Mouse (Mus musculus) stomach, embryonic 14.5 days (tissue): ENCODE measurements around the gene 5330417H12Rik. TPM values are rescaled to one million over a fixed set of nuclear protein-coding genes. Genes with fewer than 3 reads are reported as not detected.

ENCODE experiments used
- ATAC-seq: fragments of 200-750 bp; cut with Nextera tagmentation; 2 replicates; pipeline ENCODE4 v1.8.0; 2017; ENCODE audit warnings: low read depth, moderate TSS enrichment; ENCODE audit not compliant: insufficient number of reproducible peaks, insufficient read depth, low FRiP score
- H3K27ac ChIP-seq: fragments of 300-500 bp; sonication (generic); 2 replicates; pipeline ENCODE4 v1.5.1; 2014; ENCODE audit warnings: mild to moderate bottlenecking, low read length, moderate library complexity, mixed read lengths
- H3K27me3 ChIP-seq: fragments of 300-500 bp; sonication (generic); 2 replicates; pipeline ENCODE4 v1.6.1; 2014; ENCODE audit warnings: low read length, control low read depth, mixed read lengths; ENCODE audit not compliant: control insufficient read depth, insufficient read depth
- H3K36me3 ChIP-seq: fragments of 300-500 bp; sonication (generic); 2 replicates; pipeline ENCODE4 v1.6.1; 2014; ENCODE audit warnings: mild to moderate bottlenecking, control low read depth, low read length, moderate library complexity, mixed read lengths; ENCODE audit not compliant: control insufficient read depth, insufficient read depth
- H3K4me1 ChIP-seq: fragments of 300-500 bp; sonication (generic); 2 replicates; pipeline ENCODE4 v1.6.1; 2014; ENCODE audit warnings: low read length, control low read depth, mixed read lengths; ENCODE audit not compliant: control insufficient read depth, insufficient read depth
- H3K4me2 ChIP-seq: fragments of 300-500 bp; sonication (generic); replicated peaks from 2 replicates; pipeline ENCODE4 v1.6.1; 2014; ENCODE audit warnings: low read depth, low read length, control low read depth
- H3K4me3 ChIP-seq: fragments of 300-500 bp; sonication (generic); 2 replicates; pipeline ENCODE4 v1.5.1; 2014; ENCODE audit warnings: low read depth, low read length, control low read depth
- H3K9ac ChIP-seq: fragments of 300-500 bp; sonication (generic); replicated peaks from 2 replicates; pipeline ENCODE4 v1.6.1; 2014; ENCODE audit warnings: low read depth, mild to moderate bottlenecking, control low read depth, low read length, moderate library complexity, mixed read lengths
- H3K9me3 ChIP-seq: fragments of 300-500 bp; sonication (generic); 2 replicates; pipeline ENCODE4 v1.6.1; 2016; ENCODE audit warnings: low read depth, low read length, control low read depth; ENCODE audit not compliant: control insufficient read depth
- WGBS: fragments of 180-500 bp; shearing (Covaris S2); extraction: QIAGEN DNeasy Blood & Tissue Kit; methylation state at CpG from one replicate; pipeline ENCODE4 v1.1.7; 2014; 5-methylcytosine and 5-hydroxymethylcytosine counted together
- polyA plus RNA-seq: library from polyadenylated mRNA; unstranded; fragments of >200 nt; fragmentation: Nextera tagmentation; extraction: Ambion mirVana; gene quantifications from 2 replicates; pipeline ENCODE4 v1.2.1, GENCODE M21; 2014

Gene 5330417H12Rik
- polyA plus RNA-seq, 1 experiment from 2014 or later, result not detected

GRCm38 (mm10) chr7:107596753-107597152 lies 28.2 kb downstream of the 5330417H12Rik start:
- H3K4me2 ChIP-seq, result no peak overlapping the region
- H3K27me3 ChIP-seq, result no peaks in the 10 kb centered on the region
- ATAC-seq, result no peak
- H3K9me3 ChIP-seq, result no peaks in the 10 kb centered on the region
- no peaks in the 10 kb centered on the region for H3K36me3 ChIP-seq
- no peak overlapping the region for H3K27ac ChIP-seq
- H3K4me1 ChIP-seq, result no peaks in the 10 kb centered on the region
- H3K4me3 ChIP-seq, result no peak overlapping the region
- H3K9ac ChIP-seq, result no peak overlapping the region

GRCm38 (mm10) chr7:107595426-107595825 lies 29.5 kb downstream of the 5330417H12Rik start:
- H3K36me3 ChIP-seq, result no peaks in the 10 kb centered on the region
- no peak overlapping the region for H3K27ac ChIP-seq
- peak overlapping the region; percentile 85 for H3K4me2 ChIP-seq
- H3K27me3 ChIP-seq, result no peaks in the 10 kb centered on the region
- H3K4me1 ChIP-seq, result no peaks in the 10 kb centered on the region
- no peaks in the 10 kb centered on the region for H3K9me3 ChIP-seq
- H3K4me3 ChIP-seq, result peak overlapping the region; percentile 47
- 15% methylated on average over 13 of the region's 13 CpGs for WGBS
- ATAC-seq, result no peak
- 0 out of 2 replicates have a peak overlapping the region, but pooled peaks have one; percentile 28 for H3K9ac ChIP-seq

- peak within 1 kb of the TSS; percentile 85 for H3K4me2 ChIP-seq
- H3K27ac ChIP-seq, result 0 out of 2 replicates have a peak within 1 kb of the TSS, but pooled peaks have one; percentile 30
- peak within 1 kb of the TSS; percentile 47 for H3K4me3 ChIP-seq
- no peaks in the 10 kb centered on the region for H3K36me3 ChIP-seq
- 0 out of 2 replicates have a peak within 1 kb of the TSS, but pooled peaks have one; percentile 28 for H3K9ac ChIP-seq
- ATAC-seq, result peak; percentile 98
- H3K4me1 ChIP-seq, result no peaks in the 10 kb centered on the region
- WGBS, result 0% methylated on average over 24 of the region's 24 CpGs
- H3K27me3 ChIP-seq, result no peaks in the 10 kb centered on the region
- no peaks in the 10 kb centered on the region for H3K9me3 ChIP-seq
Observed at GRCm38 (mm10) chr7:107594857-107595402, 30.0 kb downstream of the 5330417H12Rik start, which contains the start of gene Ppfibp2. Ppfibp2 (plus strand) TSS chr7:107595207.

GRCm38 (mm10) chr7:107594325-107594856 lies 30.6 kb downstream of the 5330417H12Rik start:
- H3K4me2 ChIP-seq, result peak overlapping the region; percentile 85
- H3K27ac ChIP-seq, result 0 out of 2 replicates have a peak overlapping the region, but pooled peaks have one; percentile 30
- H3K9ac ChIP-seq, result no peak overlapping the region
- no peaks in the 10 kb centered on the region for H3K9me3 ChIP-seq
- no peaks in the 10 kb centered on the region for H3K36me3 ChIP-seq
- no peaks in the 10 kb centered on the region for H3K4me1 ChIP-seq
- ATAC-seq, result peak; percentile 74
- H3K4me3 ChIP-seq, result peak overlapping the region; percentile 47
- 2% methylated on average over 16 of the region's 16 CpGs for WGBS
- no peaks in the 10 kb centered on the region for H3K27me3 ChIP-seq

GRCm38 (mm10) chr7:107593904-107594303 lies 31.1 kb downstream of the 5330417H12Rik start:
- ATAC-seq, result no peak
- no peaks in the 10 kb centered on the region for H3K9me3 ChIP-seq
- H3K27ac ChIP-seq, result no peak overlapping the region
- H3K9ac ChIP-seq, result no peak overlapping the region
- 36% methylated on average over 7 of the region's 7 CpGs for WGBS
- no peaks in the 10 kb centered on the region for H3K4me1 ChIP-seq
- peak overlapping the region; percentile 85 for H3K4me2 ChIP-seq
- no peaks in the 10 kb centered on the region for H3K36me3 ChIP-seq
- H3K27me3 ChIP-seq, result no peaks in the 10 kb centered on the region
- no peak overlapping the region for H3K4me3 ChIP-seq

GRCm38 (mm10) chr7:107592641-107593040 lies 32.3 kb downstream of the 5330417H12Rik start:
- no peak overlapping the region for H3K9ac ChIP-seq
- WGBS, result 56% methylated on average over 2 of the region's 2 CpGs
- H3K36me3 ChIP-seq, result no peaks in the 10 kb centered on the region
- no peaks in the 10 kb centered on the region for H3K4me1 ChIP-seq
- no peak for ATAC-seq
- H3K9me3 ChIP-seq, result no peaks in the 10 kb centered on the region
- no peak overlapping the region for H3K4me3 ChIP-seq
- H3K27ac ChIP-seq, result no peak overlapping the region
- no peak overlapping the region for H3K4me2 ChIP-seq
- no peaks in the 10 kb centered on the region for H3K27me3 ChIP-seq

- Histone ChIP-seq H3K9ac (no peak overlapping the region), H3K36me3 (peaks cover 6% of the 10 kb centered on the region; the same call in 1 of the 2 replicates), H3K27me3 (no peaks in the 10 kb centered on the region), H3K4me2 (no peak overlapping the region), H3K27ac (no peak overlapping the region), H3K4me1 (no peaks in the 10 kb centered on the region), H3K4me3 (no peak overlapping the region), H3K9me3 (no peaks in the 10 kb centered on the region)
- no peak for ATAC-seq
- WGBS, result 63% methylated on average over 3 of the region's 3 CpGs
Observed at GRCm38 (mm10) chr7:107574276-107574675, 50.7 kb downstream of the 5330417H12Rik start.
